Mouse (Mus musculus): Measurements from ENCODE around the gene Bin2.

GRCm38 (mm10) chr15:100686434-100686833, 17.1 kb upstream of the Bin2 start:
- no peak for TF ChIP-seq POLR2A (IDR thresholded peaks at IDR 0.05; ENCODE audit: insufficient read depth, low read depth, low read length)
- TF ChIP-seq CTCF (IDR thresholded peaks at IDR 0.05), result no peak
- TF ChIP-seq EP300 (IDR thresholded peaks at IDR 0.05; ENCODE audit: insufficient read depth, low read depth, low read length), result no peak

Data from heart, adult 2 months (tissue).